Mouse (Mus musculus): ENCODE results near the gene Sun5.
"Not testable (repeated sequence)": the region's sequence is repeated elsewhere in the genome, so short reads cannot be mapped to it uniquely, and the experiment has no call there.

Gene Sun5

GRCm38 (mm10) chr2:153870984-153871383, at the start of gene Sun5:
TSS of gene Sun5 (minus strand) at chr2:153871084.
- DNase-seq: no peak

DNA sequence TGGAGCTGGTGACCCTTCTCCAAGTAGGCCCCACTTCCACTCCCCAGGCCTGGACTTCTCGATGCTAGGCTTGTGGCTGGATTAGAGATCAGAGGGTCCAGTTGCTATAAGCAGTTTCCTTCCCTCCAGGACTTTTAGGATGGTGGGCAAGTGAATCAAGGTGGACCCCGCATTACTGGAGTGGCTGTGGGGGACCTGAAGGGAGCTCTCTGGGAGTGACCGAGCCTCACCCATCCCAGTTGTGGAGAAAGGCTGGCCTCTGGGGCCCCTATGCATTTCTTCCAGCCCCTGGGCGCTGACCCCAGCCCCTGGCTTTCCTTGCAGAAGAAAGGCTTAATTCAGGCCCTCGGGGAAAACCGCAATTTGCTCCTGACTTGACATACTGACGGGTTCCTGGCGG, 47.0 kb upstream of the Sun5 start, which contains the start of gene Bpifb3:
Gene Bpifb3, plus strand, starts transcription at position 301 of the 400 bp plus-strand sequence.
- no peak for DNase-seq

- peak; percentile 26 for DNase-seq
Observed at GRCm38 (mm10) chr2:153914151-153914550, 43.3 kb upstream of the Sun5 start.

DNA sequence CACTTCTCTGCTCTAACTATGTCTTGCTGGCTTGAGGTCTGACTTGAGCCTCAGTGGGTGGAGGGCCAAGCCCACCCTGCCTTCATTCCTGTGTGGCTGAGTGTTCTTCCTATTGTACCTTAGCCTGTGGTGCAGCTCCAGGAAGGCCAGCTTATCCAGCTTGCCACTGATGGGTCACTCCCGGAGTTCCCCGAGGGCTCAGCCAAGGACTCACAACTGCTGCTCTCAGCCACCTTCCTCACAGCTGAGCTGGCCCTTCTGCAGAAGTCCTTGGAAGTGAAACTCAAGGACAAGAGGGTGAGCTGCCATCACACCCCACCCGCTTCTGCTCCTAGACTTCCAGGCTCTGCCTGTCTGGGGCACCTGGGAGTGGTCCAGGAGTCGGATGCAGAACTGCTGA, 35.7 kb upstream of the Sun5 start:
- DNase-seq: no peak

- DNase-seq: peak; percentile 84
Observed at GRCm38 (mm10) chr2:153902726-153903125, 31.8 kb upstream of the Sun5 start.

GRCm38 (mm10) chr2:153900088-153900487, 29.2 kb upstream of the Sun5 start, which contains the start of gene Bpifb6:
TSS of gene Bpifb6 (plus strand) at chr2:153900388.
- DNase-seq: no peak

DNA sequence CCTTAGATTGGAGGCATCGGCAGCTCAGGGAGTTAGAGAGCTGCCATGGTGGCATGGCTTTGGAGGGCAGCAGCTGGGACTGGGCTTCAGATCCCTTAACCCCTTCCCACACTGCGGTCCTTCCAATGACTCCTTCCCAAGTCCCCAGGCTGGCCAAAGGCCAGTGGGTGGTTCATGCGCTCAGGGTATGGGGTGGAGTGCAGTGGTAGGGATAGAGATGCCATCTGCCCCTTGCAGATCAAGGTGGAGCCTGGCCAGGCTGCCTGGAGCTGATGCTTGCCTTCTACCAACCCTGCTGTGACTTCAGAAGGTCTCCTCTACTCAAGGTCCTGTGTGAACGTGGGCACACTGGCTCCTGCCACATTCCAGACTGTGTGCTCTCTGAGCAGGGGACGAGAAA, 28.2 kb upstream of the Sun5 start:
- DNase-seq: peak; percentile 44

DNA sequence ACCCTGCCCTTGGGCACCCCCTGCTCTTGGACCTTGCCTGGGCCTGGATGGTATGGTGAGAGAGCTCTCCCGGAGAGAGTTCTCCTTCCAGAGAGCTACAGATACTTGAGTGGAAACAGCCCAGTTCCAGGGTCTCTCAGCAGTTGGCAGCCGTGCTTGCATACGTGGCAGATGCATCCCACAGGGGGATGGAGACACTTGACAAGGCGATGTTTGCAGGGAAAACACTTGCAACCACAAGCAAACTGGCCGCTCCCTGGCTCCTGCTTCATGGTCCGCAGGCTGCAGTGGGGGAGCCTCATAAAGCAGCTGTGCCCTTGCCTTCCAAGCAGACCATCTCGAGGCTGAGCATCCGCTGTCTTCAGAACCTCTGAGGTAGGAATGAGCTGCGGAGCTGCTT, 3.9 kb upstream of the Sun5 start, which contains the start of gene Bpifb2:
Gene Bpifb2, plus strand, starts transcription at position 301 of the 400 bp plus-strand sequence.
- DNase-seq: no peak

- no peak for DNase-seq
Observed at GRCm38 (mm10) chr2:153861960-153862359, 8.9 kb downstream of the Sun5 start.

DNA sequence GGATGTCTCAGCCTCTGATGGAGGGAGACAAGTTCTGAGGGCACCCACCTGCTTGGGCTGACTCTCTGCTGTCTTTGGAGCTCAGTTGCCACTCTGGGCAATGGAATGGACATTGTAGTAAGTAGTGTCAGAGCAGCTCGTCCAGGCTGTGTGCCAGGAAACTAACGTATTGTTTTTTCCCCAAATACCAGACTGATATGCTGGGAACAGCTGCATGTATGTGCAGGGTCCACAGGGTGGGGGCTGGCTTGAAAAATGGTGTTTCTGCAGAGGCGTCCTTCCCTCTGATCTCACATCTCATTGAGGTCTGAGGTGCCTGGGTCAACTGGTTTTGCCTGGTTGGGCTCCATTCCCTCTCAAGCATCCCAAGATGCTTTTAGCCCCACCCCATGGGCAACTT, 10.2 kb downstream of the Sun5 start:
- peak; percentile 41 for DNase-seq

DNA sequence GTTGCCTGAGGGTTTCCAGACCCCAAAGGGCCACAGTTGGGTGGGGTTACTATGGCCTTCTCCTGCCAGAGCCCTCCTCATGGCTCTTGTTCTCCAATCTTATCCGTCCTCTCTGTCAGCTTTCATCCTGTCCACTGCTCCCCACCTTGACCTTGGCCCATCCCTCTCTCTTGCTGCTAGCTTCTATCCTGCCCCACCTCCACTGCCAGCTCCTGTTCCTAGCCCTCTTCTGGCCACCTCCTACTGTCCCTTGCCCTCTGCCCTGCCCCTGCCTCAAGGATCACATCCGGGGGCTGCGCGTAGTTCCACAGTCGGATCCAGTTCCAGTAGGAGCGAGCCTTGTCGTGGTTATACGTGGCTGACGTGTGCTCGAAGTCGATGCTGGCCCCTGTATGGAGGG, 10.6 kb downstream of the Sun5 start:
- DNase-seq: no peak

GRCm38 (mm10) chr2:153859581-153859980, 11.3 kb downstream of the Sun5 start:
- peak; percentile 91 for DNase-seq

GRCm38 (mm10) chr2:153853544-153853943, 17.3 kb downstream of the Sun5 start:
- no peak for DNase-seq

GRCm38 (mm10) chr2:153851030-153851360, 19.9 kb downstream of the Sun5 start:
- peak; percentile 90 for DNase-seq

DNA sequence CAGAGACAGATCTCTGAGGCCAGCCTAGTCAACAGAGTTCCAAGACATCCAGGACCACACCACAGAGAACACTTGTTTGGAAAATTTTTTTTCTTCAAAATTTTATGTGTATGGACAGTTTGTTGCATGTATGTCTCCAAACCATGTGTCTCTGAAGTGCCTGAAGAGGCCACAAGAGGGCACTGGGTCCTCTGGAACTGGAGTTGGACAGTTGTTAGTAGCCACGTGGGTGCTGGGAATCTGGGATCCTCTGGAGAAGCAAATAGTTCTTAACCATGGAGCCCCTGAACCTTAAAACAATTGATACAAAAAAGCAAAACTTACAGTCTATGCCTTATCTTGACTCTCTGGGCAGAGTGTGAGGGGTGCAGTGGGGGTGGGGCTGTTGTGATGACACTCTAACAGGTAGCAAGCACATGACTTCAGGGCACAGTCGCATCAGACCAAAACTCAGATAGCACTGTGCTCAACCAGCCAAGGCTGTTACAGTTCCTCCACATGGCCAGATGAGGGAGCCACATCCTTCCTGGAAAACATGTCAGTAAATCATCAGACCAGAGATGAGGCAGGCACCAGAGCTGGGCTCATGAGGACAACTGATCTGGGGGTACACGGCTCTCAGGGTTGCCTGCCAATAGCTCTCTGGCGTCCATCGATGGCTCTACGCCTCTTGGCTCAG, 20.4 kb downstream of the Sun5 start:
- DNase-seq: no peak

GRCm38 (mm10) chr2:153848389-153848788, 22.5 kb downstream of the Sun5 start:
- no peak for DNase-seq

GRCm38 (mm10) chr2:153842854-153843253, 28.0 kb downstream of the Sun5 start:
- DNase-seq: peak; percentile 54

DNA sequence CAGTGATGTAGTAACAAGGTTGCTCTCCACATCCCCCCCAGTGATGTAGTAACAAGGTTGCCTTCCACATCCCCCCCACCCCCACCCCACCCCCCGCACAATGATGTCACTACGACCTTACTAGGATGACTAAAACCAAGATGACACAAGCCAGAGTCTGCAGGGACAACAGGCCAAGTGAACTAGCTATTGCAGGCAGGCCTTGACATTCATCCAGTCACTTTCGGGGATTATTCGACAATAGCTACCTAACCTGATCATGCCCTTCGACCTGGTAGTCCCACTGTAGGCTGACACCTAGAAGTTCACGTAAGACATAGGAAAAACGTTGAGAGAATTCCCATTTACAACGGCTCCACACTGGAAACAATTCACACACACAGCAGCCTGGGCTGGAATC, 37.6 kb downstream of the Sun5 start:
- no peak for DNase-seq

DNA sequence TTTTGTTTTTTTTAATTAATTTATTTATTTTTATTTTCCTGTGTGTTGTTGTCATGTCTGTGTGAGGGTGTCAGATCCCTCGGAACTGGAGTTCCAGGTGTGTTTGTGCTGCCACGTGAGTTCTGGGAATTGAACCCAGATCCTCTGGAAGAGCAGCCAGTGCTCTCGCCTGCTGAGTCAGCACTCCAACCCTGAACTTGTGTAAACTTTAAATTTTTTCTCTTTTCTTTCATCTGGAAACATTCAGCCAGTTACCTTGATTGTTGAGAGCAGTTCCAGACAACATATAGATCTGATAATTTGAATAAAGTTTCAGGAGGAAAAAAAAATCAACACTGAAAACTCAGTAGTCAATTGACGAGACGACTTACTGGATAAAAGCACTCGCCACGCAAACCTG, 42.2 kb downstream of the Sun5 start:
- DNase-seq: no peak

DNA sequence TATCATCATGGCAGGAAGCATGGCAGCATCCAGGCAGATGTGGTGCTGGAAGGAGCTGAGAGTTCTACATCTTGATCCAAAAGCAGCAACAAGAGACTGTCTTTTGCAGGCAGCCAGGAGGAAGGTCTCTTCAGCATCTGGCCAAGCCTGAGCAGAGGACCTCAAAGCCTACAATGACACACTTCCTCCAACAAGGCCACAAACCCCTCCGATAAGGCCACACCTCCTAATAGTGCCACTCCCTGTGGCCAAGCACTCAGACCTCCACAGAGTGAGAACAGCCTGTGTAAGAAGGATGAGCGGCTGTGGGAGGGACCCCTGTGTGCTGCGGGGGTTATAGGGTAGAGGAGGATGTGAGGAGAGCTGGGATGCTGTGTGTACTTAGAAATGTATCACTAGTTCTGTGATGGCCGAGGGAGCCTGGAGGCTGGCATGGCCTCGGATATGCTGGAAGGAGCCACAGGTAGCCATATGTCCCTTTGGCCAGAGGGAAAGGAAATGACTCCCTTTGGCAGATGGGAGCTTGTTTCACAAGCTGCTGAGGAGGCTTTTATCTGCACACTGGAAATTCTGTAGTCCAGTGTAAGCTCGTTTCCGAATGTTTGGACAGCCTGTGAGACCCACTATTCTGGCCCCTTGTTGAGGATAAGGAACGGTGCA, 43.6 kb downstream of the Sun5 start:
- DNase-seq: peak; percentile 93

GRCm38 (mm10) chr2:153825900-153826299, 45.0 kb downstream of the Sun5 start:
- not testable (repeated sequence) for DNase-seq

DNA sequence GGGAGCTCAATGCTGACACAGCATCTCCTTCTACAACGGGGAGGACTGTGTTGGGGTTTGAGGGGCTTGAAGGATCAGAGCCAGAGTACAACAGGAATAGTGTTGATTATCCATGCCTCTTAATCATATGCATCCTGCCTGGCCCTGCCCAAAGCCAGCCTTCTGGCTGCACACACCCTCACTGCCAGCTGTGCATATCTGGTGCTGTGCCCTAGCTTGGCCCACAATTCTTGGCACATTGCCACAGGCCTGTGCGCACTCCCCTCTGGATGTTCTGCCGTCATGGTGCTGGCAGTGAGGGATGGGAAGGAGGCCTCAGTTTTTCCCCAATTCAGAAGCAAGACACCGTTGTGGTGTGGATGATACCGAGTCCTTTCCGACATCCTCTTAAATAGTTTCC, 46.3 kb downstream of the Sun5 start:
- no peak for DNase-seq

DNA sequence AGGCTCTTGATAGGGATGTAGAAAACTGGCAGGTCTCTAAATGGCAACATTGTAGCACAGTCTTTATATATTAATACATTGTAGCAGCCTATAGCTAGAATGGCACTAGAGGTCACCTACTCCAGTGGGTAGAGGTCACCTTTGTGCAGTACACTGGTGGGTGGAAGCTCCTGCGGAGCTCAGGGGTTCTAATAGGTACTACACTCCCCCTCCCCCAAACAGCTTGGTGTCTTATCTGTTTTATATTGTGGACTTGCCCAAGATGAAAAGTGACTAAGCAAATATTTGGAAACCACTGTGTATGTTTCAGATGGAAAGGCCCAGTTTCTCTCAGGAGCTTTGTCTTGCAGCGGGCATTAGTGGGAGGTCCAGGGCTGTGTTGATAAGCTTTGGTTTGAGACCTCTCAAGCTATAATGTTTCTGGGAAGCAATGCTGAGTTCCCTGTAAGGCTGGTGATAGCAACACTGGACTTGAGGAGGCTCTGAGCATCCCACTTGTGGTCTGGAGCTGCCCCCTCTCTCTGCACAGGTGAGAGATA, 48.8 kb downstream of the Sun5 start:
- DNase-seq: no peak

DNA sequence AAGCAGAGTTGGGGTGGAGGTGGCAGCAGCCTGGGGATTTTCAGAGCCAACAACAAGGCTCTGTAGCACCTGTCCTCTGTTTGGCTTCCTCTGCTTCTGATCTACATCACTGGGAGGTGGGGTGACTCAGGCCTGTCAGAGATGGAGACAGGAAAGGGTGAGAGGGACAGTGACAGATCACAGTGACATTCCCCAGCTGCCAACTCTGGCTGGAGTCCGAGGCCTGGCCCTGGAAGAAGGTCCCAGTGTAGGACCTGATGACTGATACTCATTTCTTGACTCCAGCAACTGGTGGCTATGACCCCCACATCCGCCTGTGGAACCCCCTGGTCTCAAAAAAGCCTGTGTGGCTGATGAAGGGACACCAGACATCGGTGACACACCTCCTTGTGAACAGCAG, 61.0 kb downstream of the Sun5 start:
- DNase-seq: no peak
